In the genomic region with DNA sequence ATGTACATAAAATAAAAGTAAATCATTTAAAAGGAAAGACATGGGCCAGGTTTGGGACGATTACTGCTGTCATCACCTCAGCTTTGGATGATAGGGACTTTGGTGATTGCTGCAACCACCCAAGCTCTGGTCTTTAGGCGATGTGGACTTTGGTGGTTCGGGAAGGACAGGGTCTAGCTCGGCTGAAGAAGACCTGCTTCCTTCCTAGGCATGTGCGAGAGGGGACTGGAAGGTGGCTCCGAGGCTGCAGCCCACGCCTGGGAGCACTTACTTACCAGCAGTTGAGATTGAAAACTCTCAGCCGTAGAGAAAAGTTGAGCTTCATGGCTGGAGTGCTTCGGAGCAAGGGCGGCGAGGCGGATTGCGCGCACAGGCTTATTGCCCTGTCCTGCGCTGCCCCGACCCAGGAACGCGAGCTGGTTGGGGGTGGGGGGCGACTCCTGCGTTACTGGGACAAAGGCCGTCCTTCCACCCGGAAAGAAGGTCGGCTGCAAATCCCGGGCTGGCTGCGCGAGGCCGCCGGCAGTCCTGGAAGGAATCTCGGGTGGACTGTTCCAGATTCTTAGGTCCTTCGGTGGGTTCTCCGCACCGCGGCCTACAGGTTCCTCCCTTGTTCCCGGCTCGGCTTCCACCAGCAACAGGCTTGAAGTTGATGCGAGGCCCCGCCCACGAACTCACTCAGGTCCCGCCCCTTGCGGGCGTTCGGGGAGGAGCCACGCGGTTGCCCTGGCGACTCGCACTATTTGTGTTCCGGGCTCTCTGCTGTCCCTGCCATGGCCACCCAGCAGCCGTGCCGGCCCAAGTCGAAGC, we compare ENCODE assay signal across 8 mouse cellular contexts. TPM values are rescaled to one million over a fixed set of nuclear protein-coding genes. Genes with fewer than 3 reads are reported as not detected.
DNase-seq lines count a peak whose midpoint lies in the region; ATAC-seq and TF ChIP-seq lines count a peak whose summit lies in the region.

A gene (minus strand): TSS at position 662 of the 810 bp plus-strand sequence.
A gene (plus strand): TSS at position 732 of the 810 bp plus-strand sequence.

- TF ChIP-seq POLR2A in ES-Bruce4 (IDR thresholded peaks at IDR 0.05; ENCODE audit: insufficient read depth, low read length): no peak

- peak within 1 kb of the TSS; percentile 81 for H3K4me3 ChIP-seq in ES-Bruce4 (ENCODE audit: low read depth, low read length)
- H3K4me3 ChIP-seq in forebrain, embryonic 14.5 days (ENCODE audit: low read depth, low read length): peak within 1 kb of the TSS; percentile 65
- H3K4me3 ChIP-seq in liver, postnatal 0 days (ENCODE audit: low read depth, low read length): peak within 1 kb of the TSS; percentile 52
- H3K4me3 ChIP-seq in neural tube, embryonic 13.5 days: peak within 1 kb of the TSS; percentile 61

- no peaks in the 10 kb centered on the region for H3K36me3 ChIP-seq in ES-Bruce4 (ENCODE audit: control insufficient read depth, insufficient read depth, low read length, poor library complexity, severe bottlenecking)
- peaks cover 31% of the 10 kb centered on the region for H3K36me3 ChIP-seq in forebrain, embryonic 14.5 days (ENCODE audit: control insufficient read depth, insufficient read depth, low read length)
- H3K36me3 ChIP-seq in liver, postnatal 0 days (replicated peaks; ENCODE audit: insufficient read depth, low read length): peaks cover 19% of the 10 kb centered on the region
- H3K36me3 ChIP-seq in neural tube, embryonic 13.5 days: peaks cover 32% of the 10 kb centered on the region

- peak; percentile 91 for DNase-seq in cerebellum, adult 11 months
- DNase-seq in forebrain, embryonic 14.5 days (ENCODE audit: low spot score): peak; percentile 94
- peak; percentile 96 to 97 for DNase-seq in heart, postnatal 14 days
- DNase-seq in layer of hippocampus, adult 11-12 months (ENCODE audit: low spot score): peak; percentile 94
- DNase-seq in liver, postnatal 0 days: peak; percentile 95
- peak; percentile 70 for DNase-seq in telencephalon, adult 2 months (ENCODE audit: low read depth, low spot score)

- H3K9me3 ChIP-seq in ES-Bruce4 (replicated peaks; ENCODE audit: control insufficient read depth, insufficient read depth, low read length, poor library complexity, severe bottlenecking): no peaks in the 10 kb centered on the region
- H3K9me3 ChIP-seq in forebrain, embryonic 14.5 days (replicated peaks; ENCODE audit: control insufficient read depth, low read length): no peaks in the 10 kb centered on the region
- no peaks in the 10 kb centered on the region for H3K9me3 ChIP-seq in liver, postnatal 0 days (ENCODE audit: low read length)
- no peaks in the 10 kb centered on the region for H3K9me3 ChIP-seq in neural tube, embryonic 13.5 days

- H3K4me1 ChIP-seq in ES-Bruce4 (ENCODE audit: control insufficient read depth, insufficient read depth, low read length): no peaks in the 10 kb centered on the region
- peaks cover 15% of the 10 kb centered on the region for H3K4me1 ChIP-seq in forebrain, embryonic 14.5 days (ENCODE audit: control insufficient read depth, insufficient read depth, low read length)
- peaks cover 18% of the 10 kb centered on the region for H3K4me1 ChIP-seq in liver, postnatal 0 days (ENCODE audit: insufficient read depth)
- peaks cover 22% of the 10 kb centered on the region for H3K4me1 ChIP-seq in neural tube, embryonic 13.5 days (replicated peaks)

- WGBS in forebrain, embryonic 14.5 days: under 1% methylated on average over 50 of the region's 50 CpGs
- 1% methylated on average over 48 of the region's 50 CpGs for WGBS in liver, postnatal 0 days (ENCODE audit: insufficient replicate concordance)
- WGBS in neural tube, embryonic 13.5 days: 2% methylated on average over 50 of the region's 50 CpGs

- intact Hi-C loops in heart, postnatal 14 days (cut with DNase I): no loop called here

- H3K27ac ChIP-seq in ES-Bruce4 (ENCODE audit: insufficient read depth, low read length): no peak within 1 kb of the TSS
- no peak within 1 kb of the TSS; the same call in 1 of the 2 replicates for H3K27ac ChIP-seq in forebrain, embryonic 14.5 days (ENCODE audit: low read depth, low read length)
- H3K27ac ChIP-seq in liver, postnatal 0 days (ENCODE audit: low read depth): peak within 1 kb of the TSS; percentile 67
- no peak within 1 kb of the TSS for H3K27ac ChIP-seq in neural tube, embryonic 13.5 days (replicated peaks)

- no peaks in the 10 kb centered on the region for H3K27me3 ChIP-seq in ES-Bruce4 (ENCODE audit: control insufficient read depth, insufficient read depth, low read length, poor library complexity, severe bottlenecking)
- H3K27me3 ChIP-seq in forebrain, embryonic 14.5 days (replicated peaks; ENCODE audit: control insufficient read depth, insufficient read depth, low read length): no peaks in the 10 kb centered on the region
- no peaks in the 10 kb centered on the region for H3K27me3 ChIP-seq in liver, postnatal 0 days (ENCODE audit: insufficient read depth, low read length)
- H3K27me3 ChIP-seq in neural tube, embryonic 13.5 days: no peaks in the 10 kb centered on the region; the same call in 1 of the 2 replicates

- TF ChIP-seq CTCF in ES-Bruce4 (IDR thresholded peaks at IDR 0.05; ENCODE audit: low read depth, low read length): no peak
- TF ChIP-seq CTCF in liver, postnatal 0 days (IDR thresholded peaks at IDR 0.05; ENCODE audit: low read depth): no peak

- peak within 1 kb of the TSS; percentile 98 for H3K4me2 ChIP-seq in forebrain, embryonic 14.5 days (ENCODE audit: low read length)
- peak within 1 kb of the TSS; percentile 93 for H3K4me2 ChIP-seq in liver, postnatal 0 days (ENCODE audit: low read depth, low read length)
- peak within 1 kb of the TSS; percentile 96 for H3K4me2 ChIP-seq in neural tube, embryonic 13.5 days

- peak; percentile 97 for ATAC-seq in forebrain, embryonic 14.5 days
- ATAC-seq in liver, postnatal 0 days: peak; percentile 92
- peak; percentile 97 for ATAC-seq in neural tube, embryonic 13.5 days (ENCODE audit: low read depth)

- peak within 1 kb of the TSS; percentile 80 for H3K9ac ChIP-seq in ES-Bruce4 (ENCODE audit: low read depth, poor library complexity, severe bottlenecking)
- H3K9ac ChIP-seq in forebrain, embryonic 14.5 days (ENCODE audit: low read length): peak within 1 kb of the TSS; percentile 68
- peak within 1 kb of the TSS; percentile 66 for H3K9ac ChIP-seq in liver, postnatal 0 days (replicated peaks)
- H3K9ac ChIP-seq in neural tube, embryonic 13.5 days: peak within 1 kb of the TSS; percentile 77

- no peak for TF ChIP-seq EP300 in ES-Bruce4 (IDR thresholded peaks at IDR 0.05; ENCODE audit: insufficient read depth, low read depth, low read length)
- no peak for TF ChIP-seq EP300 in liver, postnatal 0 days (IDR thresholded peaks at IDR 0.05; ENCODE audit: low read depth)

RNA-seq across cellular contexts. Expression of the first gene that starts in this region (rescaled TPM):
- polyA plus RNA-seq in ES-Bruce4 (2011; ENCODE audit: insufficient read depth, insufficient read length, low read depth, missing spikeins): 8.5 and 10.4 TPM in 2 replicates
- polyA plus RNA-seq in forebrain, embryonic 14.5 days (2014; fragmentation: Nextera tagmentation; extraction: Ambion mirVana): 37.0 and 40.7 TPM in 2 replicates
- 10 to 100 TPM; 42.8 to 45.3 TPM for total RNA-seq in heart, postnatal 14 days (2021)
- polyA plus RNA-seq in liver, postnatal 0 days (2015; fragmentation: Nextera tagmentation; extraction: Ambion mirVana): 17.9 and 19.7 TPM in 2 replicates
- polyA plus RNA-seq in neural tube, embryonic 13.5 days (2015; fragmentation: Nextera tagmentation; extraction: Ambion mirVana): 28.4 and 33.8 TPM in 2 replicates

RNA-seq across cellular contexts. Expression of the second gene that starts in this region (rescaled TPM):
- 3.8 and 4.6 TPM in 2 replicates for polyA plus RNA-seq in ES-Bruce4 (2011; ENCODE audit: insufficient read depth, insufficient read length, low read depth, missing spikeins)
- polyA plus RNA-seq in forebrain, embryonic 14.5 days (2014; fragmentation: Nextera tagmentation; extraction: Ambion mirVana): 2.0 and 2.7 TPM in 2 replicates
- total RNA-seq in heart, postnatal 14 days (2021): 1 to 10 TPM; 1.6 to 3.0 TPM
- polyA plus RNA-seq in liver, postnatal 0 days (2015; fragmentation: Nextera tagmentation; extraction: Ambion mirVana): 0.22 and 0.25 TPM in 2 replicates
- polyA plus RNA-seq in neural tube, embryonic 13.5 days (2015; fragmentation: Nextera tagmentation; extraction: Ambion mirVana): 1.9 and 2.3 TPM in 2 replicates
